Mouse (Mus musculus) heart, embryonic 14.5 days (tissue): Measurements from ENCODE around the gene Ms4a4d. TPM values are rescaled to one million over a fixed set of nuclear protein-coding genes. Genes with fewer than 3 reads are reported as not detected.
"Not testable (repeated sequence)": the region's sequence is repeated elsewhere in the genome, so short reads cannot be mapped to it uniquely, and the experiment has no call there.

Source experiments
- ATAC-seq: fragments of 200-750 bp; cut with Nextera tagmentation; 2 replicates; pipeline ENCODE4 v1.8.0; 2017; ENCODE audit warnings: low read depth, moderate TSS enrichment; ENCODE audit not compliant: insufficient number of reproducible peaks, insufficient read depth, low FRiP score
- H3K27ac ChIP-seq, 2 experiments: fragments of 200-500 bp in 1 of 2; fragments of 300-500 bp in 1 of 2; sonication (generic) in 1 of 2; replicated peaks in 1 of 2; 2 replicates each; pipeline ENCODE4 v1.5.1; 2012 to 2014; ENCODE audit warnings: low read depth in 2 of 2, low read length in 2 of 2, control low read depth in 1 of 2, mild to moderate bottlenecking in 1 of 2, mixed read lengths in 1 of 2; ENCODE audit not compliant: control insufficient read depth in 1 of 2, insufficient read depth in 1 of 2
- H3K27me3 ChIP-seq: fragments of 300-500 bp; sonication (generic); 2 replicates; pipeline ENCODE4 v1.6.1; 2014; ENCODE audit warnings: mild to moderate bottlenecking, low read length, control low read depth; ENCODE audit not compliant: control insufficient read depth, insufficient read depth
- H3K36me3 ChIP-seq: fragments of 300-500 bp; sonication (generic); 2 replicates; pipeline ENCODE4 v1.6.1; 2014; ENCODE audit warnings: mild to moderate bottlenecking, control low read depth, low read length, mixed read lengths; ENCODE audit not compliant: control insufficient read depth, insufficient read depth
- H3K4me1 ChIP-seq, 2 experiments: fragments of 200-500 bp in 1 of 2; fragments of 300-500 bp in 1 of 2; sonication (generic) in 1 of 2; 2 replicates each; pipeline ENCODE4 v1.6.1; 2012 to 2014; ENCODE audit warnings: low read length in 2 of 2, control low read depth in 1 of 2, mixed read lengths in 1 of 2; ENCODE audit not compliant: control insufficient read depth in 2 of 2, insufficient read depth in 2 of 2
- H3K4me2 ChIP-seq: fragments of 300-500 bp; sonication (generic); 2 replicates; pipeline ENCODE4 v1.6.1; 2014; ENCODE audit warnings: mild to moderate bottlenecking, low read length
- H3K4me3 ChIP-seq, 2 experiments: fragments of 200-500 bp in 1 of 2; fragments of 300-500 bp in 1 of 2; sonication (generic) in 1 of 2; 2 replicates each; pipeline ENCODE4 v1.5.1; 2012 to 2014; ENCODE audit warnings: low read length in 2 of 2, mild to moderate bottlenecking in 2 of 2, control low read depth in 1 of 2, low read depth in 1 of 2, moderate library complexity in 1 of 2; ENCODE audit not compliant: control insufficient read depth in 1 of 2, insufficient read depth in 1 of 2
- H3K9ac ChIP-seq: fragments of 300-500 bp; sonication (generic); 2 replicates; pipeline ENCODE4 v1.6.1; 2014; ENCODE audit warnings: mild to moderate bottlenecking, low read length
- H3K9me3 ChIP-seq: fragments of 300-500 bp; sonication (generic); 2 replicates; pipeline ENCODE4 v1.6.1; 2016; ENCODE audit warnings: low read length, control low read depth; ENCODE audit not compliant: control insufficient read depth
- WGBS: fragments of 180-500 bp; shearing (Covaris S2); extraction: QIAGEN DNeasy Blood & Tissue Kit; methylation state at CpG from one replicate; pipeline ENCODE4 v1.1.7; 2014; 5-methylcytosine and 5-hydroxymethylcytosine counted together
- polyA plus RNA-seq: library from polyadenylated mRNA; unstranded; fragments of >200 nt; fragmentation: Nextera tagmentation; extraction: Ambion mirVana; gene quantifications from 2 replicates; pipeline ENCODE4 v1.2.1, GENCODE M21; 2014

Gene Ms4a4d
- polyA plus RNA-seq, 1 experiment from 2014 or later: 0.69 TPM

DNA sequence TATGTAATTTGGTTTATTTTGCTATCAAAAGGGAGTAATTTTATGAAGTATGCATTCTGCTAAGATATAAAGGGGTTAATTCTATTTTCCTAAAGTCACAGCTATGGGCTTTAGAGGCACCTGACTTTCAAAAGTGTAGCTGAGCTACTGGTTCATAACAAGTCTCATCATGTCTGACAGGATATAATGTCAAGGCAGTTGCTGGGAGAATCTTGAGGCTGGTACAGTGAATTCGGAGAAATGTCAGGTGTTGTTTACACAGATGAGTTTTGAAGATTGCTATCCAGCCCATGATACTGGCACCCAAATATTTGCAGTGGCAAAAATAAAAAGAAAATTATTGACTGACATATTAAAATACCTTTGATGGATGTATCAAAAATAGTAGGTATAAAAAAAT, 31.7 kb upstream of the Ms4a4d start:
- no peaks in the 10 kb centered on the region for H3K4me1 ChIP-seq
- H3K27ac ChIP-seq: no peak overlapping the region
- 68% methylated on average over 1 of the region's 1 CpGs for WGBS
- H3K9ac ChIP-seq: no peak overlapping the region
- H3K4me2 ChIP-seq: no peak overlapping the region
- no peaks in the 10 kb centered on the region for H3K36me3 ChIP-seq
- no peaks in the 10 kb centered on the region for H3K9me3 ChIP-seq
- H3K4me3 ChIP-seq: no peak overlapping the region
- no peak for ATAC-seq
- H3K27me3 ChIP-seq: no peaks in the 10 kb centered on the region

DNA sequence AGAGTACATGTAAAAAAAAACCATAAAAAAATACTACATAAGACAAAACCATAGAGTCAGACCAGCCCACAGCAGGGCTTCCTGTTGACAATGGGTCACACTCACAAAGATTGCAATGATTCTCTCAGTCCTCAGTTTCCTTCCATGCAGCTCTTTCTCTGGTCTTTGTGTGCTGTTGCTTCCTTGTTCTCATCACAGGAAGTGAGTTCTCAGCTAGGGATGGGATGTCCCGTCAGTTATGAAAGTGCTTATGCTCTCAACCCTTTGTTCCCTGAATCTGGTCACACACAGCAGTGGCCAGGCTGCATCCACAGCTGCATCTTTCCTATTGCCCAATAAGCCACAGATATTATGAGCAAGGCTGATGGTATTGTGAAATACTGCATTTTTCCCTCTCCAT, 23.1 kb upstream of the Ms4a4d start:
- Histone ChIP-seq H3K27me3 (no peaks in the 10 kb centered on the region), H3K4me1 (no peaks in the 10 kb centered on the region), H3K27ac (no peak overlapping the region), H3K4me2 (no peak overlapping the region), H3K9me3 (no peaks in the 10 kb centered on the region), H3K36me3 (no peaks in the 10 kb centered on the region), H3K4me3 (no peak overlapping the region), H3K9ac (no peak overlapping the region)
- WGBS: 56% methylated on average over 1 of the region's 1 CpGs
- ATAC-seq: no peak

DNA sequence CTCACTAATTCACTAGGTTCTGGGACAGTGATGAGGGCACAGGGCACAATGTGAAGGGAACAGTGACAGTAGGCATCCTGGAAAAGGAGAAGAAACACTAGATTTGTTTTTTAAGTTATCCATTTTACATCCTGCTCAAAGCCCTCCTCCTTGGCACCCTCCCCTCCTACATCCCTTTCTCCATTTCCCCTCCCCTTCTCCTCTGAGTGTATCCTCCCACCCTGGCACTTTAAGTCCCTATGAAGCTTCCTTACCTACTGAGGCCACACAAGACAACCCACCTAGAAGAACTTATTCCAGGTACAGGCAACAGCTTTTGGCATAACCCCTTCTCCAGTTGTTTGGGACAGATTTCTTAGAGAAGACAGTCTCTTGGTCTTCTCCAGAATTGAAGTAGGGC, 20.4 kb upstream of the Ms4a4d start, which contains the start of gene Ms4a6b:
Gene Ms4a6b, plus strand, starts transcription at position 267 of the 400 bp plus-strand sequence.
- no peak within 1 kb of the TSS for H3K27ac ChIP-seq
- no peaks in the 10 kb centered on the region for H3K36me3 ChIP-seq
- H3K9me3 ChIP-seq: no peaks in the 10 kb centered on the region
- H3K4me2 ChIP-seq: no peak within 1 kb of the TSS
- H3K4me1 ChIP-seq: no peaks in the 10 kb centered on the region
- H3K27me3 ChIP-seq: no peaks in the 10 kb centered on the region
- no peak within 1 kb of the TSS for H3K4me3 ChIP-seq
- no peak for ATAC-seq
- H3K9ac ChIP-seq: no peak within 1 kb of the TSS

DNA sequence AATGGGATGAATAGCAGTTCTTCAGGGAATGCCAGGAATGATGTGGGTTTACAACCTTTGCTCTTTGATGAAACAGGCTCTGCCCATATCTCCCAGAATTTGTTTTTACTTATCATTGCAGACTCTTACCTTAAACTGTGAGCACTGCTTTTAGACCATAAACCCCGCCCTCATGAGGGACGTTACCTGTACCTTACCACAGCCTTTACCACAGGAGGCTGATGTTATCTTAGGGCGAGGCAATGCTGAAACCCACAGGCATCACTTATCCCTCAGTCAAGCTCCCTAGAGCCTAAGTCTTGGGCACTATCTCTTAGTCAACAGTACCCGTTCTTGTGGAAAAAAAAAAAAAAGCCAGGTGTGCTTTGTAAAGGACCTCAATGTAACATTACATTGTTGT, 19.8 kb upstream of the Ms4a4d start:
- no peak for ATAC-seq
- H3K36me3 ChIP-seq: no peaks in the 10 kb centered on the region
- H3K4me2 ChIP-seq: no peak overlapping the region
- WGBS: 52% methylated on average over 4 of the region's 4 CpGs
- no peak overlapping the region for H3K4me3 ChIP-seq
- H3K4me1 ChIP-seq: no peaks in the 10 kb centered on the region
- no peak overlapping the region for H3K27ac ChIP-seq
- H3K9me3 ChIP-seq: no peaks in the 10 kb centered on the region
- H3K9ac ChIP-seq: no peak overlapping the region
- H3K27me3 ChIP-seq: no peaks in the 10 kb centered on the region

DNA sequence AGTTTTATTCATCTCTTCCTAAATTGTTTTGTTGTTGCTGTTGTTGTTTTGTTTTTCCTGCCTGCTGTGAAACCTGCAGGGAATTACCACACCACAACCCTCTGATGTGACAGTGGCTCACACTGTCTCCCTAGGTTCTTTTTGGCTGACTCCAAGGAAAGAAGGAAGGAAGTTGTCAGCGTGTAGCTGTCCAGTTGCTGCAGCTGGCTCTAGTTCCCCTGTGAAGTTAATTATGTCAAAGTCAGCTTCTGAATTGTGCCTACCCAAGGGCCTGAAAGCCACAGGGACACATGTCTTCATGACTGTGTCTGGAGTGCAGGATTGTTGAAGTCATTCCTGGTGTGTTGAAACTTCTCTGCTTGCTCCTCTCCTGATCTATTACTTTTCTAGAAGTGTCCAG, 19.2 kb upstream of the Ms4a4d start:
- not testable (repeated sequence) for H3K27me3 ChIP-seq, H3K9ac ChIP-seq, H3K36me3 ChIP-seq, H3K4me2 ChIP-seq, H3K9me3 ChIP-seq, ATAC-seq, H3K4me3 ChIP-seq, H3K4me1 ChIP-seq, H3K27ac ChIP-seq
- 18% methylated on average over 1 of the region's 1 CpGs for WGBS

DNA sequence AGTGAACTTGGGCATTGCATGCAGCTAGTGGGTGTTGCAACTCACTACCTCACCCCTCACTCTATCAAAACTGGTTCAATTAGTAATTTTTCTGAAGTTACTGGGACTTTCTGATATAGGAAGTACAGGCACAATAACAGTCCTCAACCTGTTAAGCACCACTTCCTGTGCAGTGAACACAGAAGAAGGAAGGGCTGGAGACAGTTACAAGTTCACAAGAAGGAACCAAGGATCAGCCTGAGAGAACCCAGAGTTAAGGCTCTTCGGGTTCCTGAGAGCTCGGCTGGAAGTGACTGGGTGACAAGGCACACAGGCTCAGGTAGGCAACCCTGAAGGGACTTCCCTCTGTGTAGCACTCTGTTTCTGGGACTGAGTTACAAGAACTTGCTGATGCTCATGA, 18.2 kb upstream of the Ms4a4d start:
- 72% methylated on average over 2 of the region's 2 CpGs for WGBS

DNA sequence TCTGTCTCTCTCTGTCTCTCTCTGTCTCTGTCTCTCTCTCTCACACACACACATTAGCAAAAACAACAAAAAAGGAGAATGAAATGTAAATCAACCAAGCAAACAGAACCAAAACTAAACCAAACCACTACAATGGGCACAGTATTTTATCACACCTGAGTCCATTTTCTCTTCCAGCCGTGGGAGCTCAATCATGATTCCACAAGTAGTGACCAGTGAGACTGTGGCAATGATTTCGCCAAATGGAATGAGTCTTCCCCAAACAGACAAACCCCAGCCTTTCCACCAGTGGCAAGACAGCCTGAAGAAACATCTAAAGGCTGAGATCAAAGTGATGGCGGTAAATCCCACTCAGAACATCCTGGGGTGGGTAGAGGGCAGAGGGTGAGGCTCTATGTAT, 16.5 kb upstream of the Ms4a4d start:
- ATAC-seq: no peak
- Histone ChIP-seq H3K36me3 (no peaks in the 10 kb centered on the region), H3K27ac (no peak overlapping the region), H3K9me3 (no peaks in the 10 kb centered on the region), H3K4me1 (no peaks in the 10 kb centered on the region), H3K27me3 (no peaks in the 10 kb centered on the region), H3K4me3 (no peak overlapping the region), H3K4me2 (no peak overlapping the region), H3K9ac (no peak overlapping the region)
- WGBS: 73% methylated on average over 3 of the region's 3 CpGs

More for the DNA sequence above, 18.2 kb upstream of the Ms4a4d start:
- H3K9me3 ChIP-seq, H3K4me1 ChIP-seq, H3K27me3 ChIP-seq, H3K4me2 ChIP-seq, H3K9ac ChIP-seq, H3K36me3 ChIP-seq, H3K27ac ChIP-seq, ATAC-seq, H3K4me3 ChIP-seq: not testable (repeated sequence)

DNA sequence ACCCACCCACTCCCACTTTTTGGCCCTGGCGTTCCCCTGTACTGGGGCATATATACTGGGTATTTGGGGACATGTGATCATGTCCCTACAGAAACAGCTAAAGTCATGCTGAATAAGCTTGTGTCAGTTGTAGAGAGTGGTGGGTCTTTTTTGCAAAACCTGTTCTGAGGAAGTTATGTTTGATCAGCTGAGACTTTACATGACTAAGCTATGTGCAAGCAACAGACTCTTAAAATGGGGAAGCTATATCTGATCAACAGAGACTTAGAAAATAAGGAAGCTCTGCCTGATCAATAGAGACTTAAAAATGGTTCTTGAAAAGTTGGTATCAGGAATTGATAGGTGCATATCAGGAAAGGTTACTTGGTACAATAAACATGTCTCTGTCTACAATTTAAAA, 3.2 kb upstream of the Ms4a4d start:
- ATAC-seq: no peak
- Histone ChIP-seq H3K9me3 (no peaks in the 10 kb centered on the region), H3K27ac (no peak overlapping the region), H3K9ac (no peak overlapping the region), H3K4me3 (no peak overlapping the region), H3K4me1 (no peaks in the 10 kb centered on the region; a peak in 1 of 4 replicates), H3K27me3 (no peaks in the 10 kb centered on the region), H3K36me3 (no peaks in the 10 kb centered on the region), H3K4me2 (no peak overlapping the region)
- 84% methylated on average over 1 of the region's 1 CpGs for WGBS
